Mouse (Mus musculus): Measurements from ENCODE around the gene Atrip.

GRCm38 (mm10) chr9:109049996-109050673 lies 23.8 kb downstream of the Atrip start:
- TF ChIP-seq GATA1 (IDR thresholded peaks at IDR 0.05; ENCODE audit: low read length) (no peak), TAL1 (IDR thresholded peaks at IDR 0.05; ENCODE audit: low read length) (no peak)

Data from erythroblast, embryonic 14.5 days (primary cell).